Mouse (Mus musculus) midbrain, embryonic 12.5 days (tissue): Measurements from ENCODE around the gene Slc16a1. TPM values are rescaled to one million over a fixed set of nuclear protein-coding genes. Genes with fewer than 3 reads are reported as not detected.
"Not testable (repeated sequence)": the region's sequence is repeated elsewhere in the genome, so short reads cannot be mapped to it uniquely, and the experiment has no call there.

Experiments used
- ATAC-seq: fragments of 200-750 bp; cut with Nextera tagmentation; 2 replicates; pipeline ENCODE4 v1.8.0; 2017; ENCODE audit warnings: low read depth, moderate TSS enrichment, moderate library complexity; ENCODE audit not compliant: low FRiP score
- H3K27ac ChIP-seq: fragments of 300-500 bp; sonication (generic); replicated peaks from 2 replicates; pipeline ENCODE4 v1.5.1; 2016; ENCODE audit warnings: mild to moderate bottlenecking
- H3K27me3 ChIP-seq: fragments of 300-500 bp; sonication (generic); 2 replicates; pipeline ENCODE4 v1.6.1; 2016; ENCODE audit warnings: mild to moderate bottlenecking
- H3K36me3 ChIP-seq: fragments of 300-500 bp; sonication (generic); 2 replicates; pipeline ENCODE4 v1.6.1; 2016
- H3K4me1 ChIP-seq: fragments of 300-500 bp; sonication (generic); 2 replicates; pipeline ENCODE4 v1.6.1; 2016
- H3K4me2 ChIP-seq: fragments of 300-500 bp; sonication (generic); replicated peaks from 2 replicates; pipeline ENCODE4 v1.6.1; 2016; ENCODE audit warnings: mild to moderate bottlenecking, moderate library complexity
- H3K4me3 ChIP-seq: fragments of 300-500 bp; sonication (generic); 2 replicates; pipeline ENCODE4 v1.5.1; 2016; ENCODE audit warnings: mild to moderate bottlenecking
- H3K9ac ChIP-seq: fragments of 300-500 bp; sonication (generic); replicated peaks from 2 replicates; pipeline ENCODE4 v1.6.1; 2016; ENCODE audit warnings: mild to moderate bottlenecking, moderate library complexity
- H3K9me3 ChIP-seq: fragments of 300-500 bp; sonication (generic); 2 replicates; pipeline ENCODE4 v1.6.1; 2016; ENCODE audit warnings: mild to moderate bottlenecking
- WGBS: fragments of 180-500 bp; shearing (Covaris S2); methylation state at CpG from one replicate; pipeline ENCODE4 v1.1.7; 2016; 5-methylcytosine and 5-hydroxymethylcytosine counted together
- polyA plus RNA-seq: library from polyadenylated mRNA; unstranded; fragments of >200 nt; fragmentation: Nextera tagmentation; extraction: Ambion mirVana; gene quantifications from 2 replicates; pipeline ENCODE4 v1.2.1, GENCODE M21; 2016

Gene Slc16a1
- polyA plus RNA-seq, 1 experiment from 2014 or later = 23.6 TPM

GRCm38 (mm10) chr3:104668989-104669388 is 30.5 kb downstream of the Slc16a1 start:
- H3K27ac ChIP-seq = no peak overlapping the region
- H3K4me1 ChIP-seq = peaks cover 14% of the 10 kb centered on the region
- no peaks in the 10 kb centered on the region for H3K9me3 ChIP-seq
- no peak overlapping the region for H3K9ac ChIP-seq
- no peaks in the 10 kb centered on the region for H3K27me3 ChIP-seq
- no peak overlapping the region for H3K4me2 ChIP-seq
- H3K4me3 ChIP-seq = no peak overlapping the region
- WGBS = 91% methylated on average over 5 of the region's 5 CpGs
- no peak for ATAC-seq
- H3K36me3 ChIP-seq = no peaks in the 10 kb centered on the region

GRCm38 (mm10) chr3:104669856-104670182 is 31.4 kb downstream of the Slc16a1 start:
- H3K27me3 ChIP-seq = peaks cover 8% of the 10 kb centered on the region
- no peaks in the 10 kb centered on the region for H3K9me3 ChIP-seq
- no peak overlapping the region for H3K4me3 ChIP-seq
- WGBS = 22% methylated on average over 1 of the region's 1 CpGs
- no peaks in the 10 kb centered on the region for H3K36me3 ChIP-seq
- H3K4me1 ChIP-seq = peaks cover 21% of the 10 kb centered on the region
- no peak overlapping the region for H3K4me2 ChIP-seq
- H3K27ac ChIP-seq = no peak overlapping the region
- H3K9ac ChIP-seq = no peak overlapping the region
- ATAC-seq = no peak

GRCm38 (mm10) chr3:104670183-104671020 is 31.9 kb downstream of the Slc16a1 start:
- 64% methylated on average over 1 of the region's 1 CpGs for WGBS

GRCm38 (mm10) chr3:104671543-104671942 is 33.1 kb downstream of the Slc16a1 start:
- no peaks in the 10 kb centered on the region for H3K9me3 ChIP-seq
- H3K4me1 ChIP-seq = peaks cover 28% of the 10 kb centered on the region
- no peak for ATAC-seq
- WGBS = 69% methylated on average over 5 of the region's 6 CpGs
- no peak overlapping the region for H3K9ac ChIP-seq
- no peak overlapping the region for H3K27ac ChIP-seq
- peaks cover 9% of the 10 kb centered on the region for H3K27me3 ChIP-seq
- H3K4me3 ChIP-seq = no peak overlapping the region
- no peaks in the 10 kb centered on the region for H3K36me3 ChIP-seq
- H3K4me2 ChIP-seq = no peak overlapping the region

More at GRCm38 (mm10) chr3:104670183-104671020, 31.9 kb downstream of the Slc16a1 start:
- H3K4me2 ChIP-seq, H3K9ac ChIP-seq, H3K9me3 ChIP-seq, H3K36me3 ChIP-seq, H3K27me3 ChIP-seq, H3K4me3 ChIP-seq, H3K27ac ChIP-seq: not testable (repeated sequence)
- peaks cover 26% of the 10 kb centered on the region for H3K4me1 ChIP-seq
- peak; percentile 32; the same call in 1 of the 2 replicates for ATAC-seq

GRCm38 (mm10) chr3:104672041-104672440 is 33.6 kb downstream of the Slc16a1 start:
- Histone ChIP-seq H3K4me1 (peaks cover 28% of the 10 kb centered on the region), H3K9me3 (no peaks in the 10 kb centered on the region), H3K4me2 (no peak overlapping the region), H3K9ac (no peak overlapping the region), H3K27ac (no peak overlapping the region), H3K4me3 (no peak overlapping the region), H3K27me3 (peaks cover 9% of the 10 kb centered on the region), H3K36me3 (no peaks in the 10 kb centered on the region)
- ATAC-seq = no peak
- WGBS = 74% methylated on average over 4 of the region's 4 CpGs

- no peak overlapping the region for H3K9ac ChIP-seq
- H3K4me3 ChIP-seq = no peak overlapping the region
- H3K27me3 ChIP-seq = peaks cover 9% of the 10 kb centered on the region
- H3K4me1 ChIP-seq = peaks cover 28% of the 10 kb centered on the region
- no peak overlapping the region for H3K4me2 ChIP-seq
- no peak overlapping the region for H3K27ac ChIP-seq
- 71% methylated on average over 4 of the region's 4 CpGs for WGBS
- no peaks in the 10 kb centered on the region for H3K9me3 ChIP-seq
- no peak for ATAC-seq
- H3K36me3 ChIP-seq = no peaks in the 10 kb centered on the region
Measured at GRCm38 (mm10) chr3:104673642-104674328, 35.3 kb downstream of the Slc16a1 start.

GRCm38 (mm10) chr3:104674329-104675220 is 36.1 kb downstream of the Slc16a1 start:
- Histone ChIP-seq H3K27ac (no peak overlapping the region), H3K27me3 (peaks cover 9% of the 10 kb centered on the region), H3K36me3 (no peaks in the 10 kb centered on the region), H3K4me2 (peak overlapping the region; percentile 72), H3K9me3 (no peaks in the 10 kb centered on the region), H3K4me1 (peaks cover 28% of the 10 kb centered on the region), H3K4me3 (peak overlapping the region; percentile 37), H3K9ac (peak overlapping the region; percentile 44; the same call in 1 of the 2 replicates)
- WGBS = 27% methylated on average over 14 of the region's 14 CpGs
- ATAC-seq = no peak

- Histone ChIP-seq H3K4me2 (peak overlapping the region; percentile 72), H3K9ac (peak overlapping the region; percentile 44), H3K36me3 (no peaks in the 10 kb centered on the region), H3K4me3 (peak overlapping the region; percentile 37), H3K27me3 (peaks cover 9% of the 10 kb centered on the region), H3K27ac (no peak overlapping the region), H3K4me1 (peaks cover 22% of the 10 kb centered on the region), H3K9me3 (no peaks in the 10 kb centered on the region)
- ATAC-seq = peak; percentile 80
- 6% methylated on average over 23 of the region's 23 CpGs for WGBS
Measured at GRCm38 (mm10) chr3:104675258-104675851, 36.9 kb downstream of the Slc16a1 start.

- Histone ChIP-seq H3K36me3 (no peaks in the 10 kb centered on the region), H3K4me3 (no peak overlapping the region), H3K27me3 (peaks cover 9% of the 10 kb centered on the region), H3K9me3 (no peaks in the 10 kb centered on the region), H3K4me1 (peaks cover 15% of the 10 kb centered on the region), H3K27ac (no peak overlapping the region), H3K9ac (no peak overlapping the region), H3K4me2 (no peak overlapping the region)
- WGBS = 95% methylated on average over 2 of the region's 2 CpGs
- ATAC-seq = no peak
Measured at GRCm38 (mm10) chr3:104677781-104678180, 39.3 kb downstream of the Slc16a1 start.

GRCm38 (mm10) chr3:104678826-104679225 is 40.4 kb downstream of the Slc16a1 start:
- Histone ChIP-seq H3K4me2 (no peak overlapping the region), H3K4me1 (peaks cover 20% of the 10 kb centered on the region), H3K9me3 (no peaks in the 10 kb centered on the region), H3K27ac (no peak overlapping the region), H3K36me3 (no peaks in the 10 kb centered on the region), H3K9ac (no peak overlapping the region), H3K27me3 (peaks cover 9% of the 10 kb centered on the region), H3K4me3 (no peak overlapping the region)
- WGBS = 85% methylated on average over 8 of the region's 8 CpGs
- no peak for ATAC-seq

GRCm38 (mm10) chr3:104682671-104683504 is 44.4 kb downstream of the Slc16a1 start:
- Histone ChIP-seq H3K9ac (no peak overlapping the region), H3K9me3 (no peaks in the 10 kb centered on the region), H3K4me2 (no peak overlapping the region), H3K27ac (no peak overlapping the region), H3K36me3 (no peaks in the 10 kb centered on the region), H3K27me3 (no peaks in the 10 kb centered on the region), H3K4me3 (no peak overlapping the region), H3K4me1 (peaks cover 5% of the 10 kb centered on the region; the same call in 1 of the 2 replicates)
- 60% methylated on average over 11 of the region's 11 CpGs for WGBS
- peak; percentile 63 for ATAC-seq
